Mouse (Mus musculus) C3H10T1/2 (cell line): ENCODE results near the gene Kctd8. TPM values are rescaled to one million over a fixed set of nuclear protein-coding genes. Genes with fewer than 3 reads are reported as not detected.

Source experiments
- polyA plus RNA-seq, 2 experiments: library from polyadenylated mRNA; unstranded; fragments of >200 nt; fragmentation: generic; extraction: Trizol; gene quantifications; one replicate each; pipeline ENCODE4 v1.2.1; 2012; ENCODE audit warnings: missing spikeins in 2 of 2

The Kctd8 gene
- polyA plus RNA-seq = not detected

GRCm38 (mm10) chr5:69340919-69341801 lies at the start of gene Kctd8:
Gene Kctd8, minus strand, starts transcription at chr5:69341679.

Other genes starting within 250 kb of the Kctd8 start
- not detected for gene Yipf7, start 201.0 kb upstream of the Kctd8 start, polyA plus RNA-seq
- 1 to 10 TPM in 1 of 2 experiments, under 1 TPM in 1; 0.43 to 5.9 TPM for gene Guf1, start 215.2 kb upstream of the Kctd8 start, polyA plus RNA-seq